Mouse (Mus musculus): ENCODE measurements at regions not wholly inside any gene's neighbourhood (a gene's known extent, or its start where the extent isn't known, plus 50 kb on each side); places are given as distances from the start of the nearest gene placed in this dataset.

DNA sequence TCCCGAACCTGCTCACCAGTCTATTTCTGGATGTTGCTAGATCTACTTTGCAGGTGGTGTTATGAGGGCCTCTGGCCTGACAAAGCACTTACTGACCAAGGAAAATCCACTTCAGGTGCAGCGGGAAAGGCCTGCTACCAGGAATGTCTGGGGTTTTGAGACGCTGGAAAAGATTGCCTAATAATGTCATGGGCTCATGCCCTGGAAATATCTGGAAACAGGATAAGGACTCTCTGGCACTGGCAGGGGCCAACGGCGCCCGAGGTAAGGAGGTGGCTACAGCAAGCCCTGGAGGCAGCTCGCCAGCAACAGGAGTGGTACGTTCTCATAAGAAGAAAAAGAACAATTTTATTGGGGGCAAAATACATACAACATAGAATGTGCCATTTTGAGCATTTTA lies 94.7 kb downstream of the Zfp36l1 start:
- no peak for DNase-seq (ENCODE audit: low read depth, low spot score)

DNA sequence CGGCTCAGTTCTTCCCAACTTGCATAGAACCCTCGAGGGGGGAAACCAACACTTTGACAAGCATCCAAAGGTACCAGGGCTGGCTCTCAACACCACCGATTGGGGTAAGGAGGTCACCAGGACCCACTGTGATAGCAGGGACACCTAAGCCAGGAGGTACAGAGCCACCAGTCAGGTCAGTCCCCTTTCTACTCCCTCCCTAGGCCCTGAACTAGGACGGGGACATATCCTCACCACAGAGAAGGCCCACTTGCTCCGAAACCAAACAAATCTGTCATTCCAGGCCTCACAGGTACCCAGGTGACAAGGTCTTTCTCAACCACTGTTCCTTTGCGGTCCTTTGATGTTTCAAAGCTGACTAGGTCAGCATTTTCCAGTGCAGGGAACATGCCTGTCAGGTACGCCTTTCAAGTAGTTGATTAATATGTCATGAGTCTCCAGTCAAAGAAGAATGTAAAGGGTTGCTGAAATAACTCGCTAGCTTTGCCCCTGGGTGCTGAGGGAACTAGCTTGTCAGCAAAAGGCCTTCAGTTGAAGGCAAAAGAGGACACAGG lies 95.4 kb downstream of the Zfp36l1 start:
- DNase-seq (ENCODE audit: low read depth, low spot score) = no peak

DNA sequence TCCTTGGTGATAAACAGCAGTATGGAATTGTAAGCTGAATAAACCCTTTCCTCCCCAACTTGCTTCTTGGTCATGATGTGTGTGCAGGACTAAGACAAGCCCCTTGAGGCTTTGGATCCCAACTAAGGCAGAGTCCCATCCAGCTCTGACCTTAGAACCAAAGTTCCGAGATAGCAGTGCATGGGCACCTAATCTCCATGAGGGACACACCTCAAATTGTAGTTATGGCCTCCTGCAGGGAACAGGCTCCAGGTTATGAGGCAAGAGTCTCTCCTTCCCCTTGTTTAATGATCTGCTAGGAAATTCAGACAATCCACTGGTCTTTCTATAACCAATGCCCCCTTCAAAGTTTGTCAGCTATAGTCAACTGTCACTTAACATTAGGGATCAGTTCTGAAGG lies 96.9 kb downstream of the Zfp36l1 start:
- no peak for DNase-seq (ENCODE audit: low read depth, low spot score)

DNA sequence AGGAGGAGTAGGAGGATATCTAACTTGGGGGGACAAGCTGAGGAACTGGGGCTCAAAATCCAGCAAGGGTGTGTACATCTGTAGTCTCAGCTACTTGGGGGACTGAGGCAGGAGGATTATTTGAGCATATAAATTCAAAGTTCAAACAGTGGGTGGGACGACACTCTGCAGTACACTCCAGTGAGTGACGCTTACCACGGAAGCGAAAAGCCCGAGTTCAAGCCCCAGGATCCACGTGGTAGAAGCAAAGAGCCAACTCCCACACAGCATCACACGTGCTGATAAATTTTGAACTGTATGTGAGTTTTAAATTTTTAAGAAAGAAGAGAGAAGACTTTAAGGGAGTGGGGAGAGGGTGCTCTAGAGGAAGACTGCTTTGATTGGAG lies 98.2 kb downstream of the Zfp36l1 start:
- no peak for DNase-seq (ENCODE audit: low read depth, low spot score)

DNA sequence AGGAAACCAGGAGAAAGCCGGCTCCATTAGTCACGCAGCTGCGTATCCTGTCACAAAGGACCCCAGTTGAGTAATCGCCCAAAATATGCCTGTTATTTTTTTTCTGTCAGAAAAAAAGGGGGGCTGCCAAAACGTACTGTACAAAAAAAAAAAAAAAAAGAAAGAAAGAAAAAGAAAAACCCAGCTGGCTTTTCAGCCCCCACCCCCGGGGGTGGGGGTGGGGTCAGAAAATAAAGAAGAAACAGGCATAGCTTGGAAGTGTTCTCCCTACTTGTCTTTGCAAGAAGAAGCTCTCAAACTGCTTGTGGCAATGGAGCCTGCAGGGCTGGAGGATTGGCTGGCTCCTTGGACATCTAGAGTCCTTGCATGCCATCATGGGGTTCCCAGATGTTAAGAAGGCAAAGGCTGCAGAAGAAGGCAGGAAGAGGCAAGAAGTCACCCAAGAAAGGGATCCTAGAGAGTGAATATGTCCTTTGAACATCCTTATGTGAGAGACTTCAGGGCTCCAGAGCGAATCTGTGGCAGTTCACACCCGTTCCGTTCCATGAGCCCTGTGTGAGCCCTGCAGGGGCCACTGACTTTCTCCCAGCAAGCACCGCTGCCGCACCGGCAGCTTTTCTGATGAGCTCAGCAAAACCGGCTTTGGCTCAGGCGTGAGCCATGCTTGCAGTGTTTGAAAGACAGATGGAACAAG lies 98.8 kb downstream of the Zfp36l1 start:
- peak; percentile 38 for DNase-seq (ENCODE audit: low read depth, low spot score)

DNA sequence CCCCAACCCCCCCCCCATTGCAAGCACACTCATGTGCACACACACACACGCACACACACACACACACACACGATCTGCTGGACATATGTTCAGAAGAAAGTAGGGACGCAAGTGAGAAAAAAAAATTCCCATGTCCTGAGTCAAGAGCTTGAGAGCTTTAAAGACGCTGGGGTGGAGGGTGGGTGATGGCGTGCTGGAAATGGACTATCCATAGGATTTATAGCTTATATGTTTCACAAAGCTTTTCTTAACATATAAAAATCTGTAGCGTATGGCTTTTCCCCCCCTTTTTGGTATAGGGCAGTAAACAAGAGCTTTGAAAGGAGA lies 99.3 kb downstream of the Zfp36l1 start:
- no peak for DNase-seq (ENCODE audit: low read depth, low spot score)

DNA sequence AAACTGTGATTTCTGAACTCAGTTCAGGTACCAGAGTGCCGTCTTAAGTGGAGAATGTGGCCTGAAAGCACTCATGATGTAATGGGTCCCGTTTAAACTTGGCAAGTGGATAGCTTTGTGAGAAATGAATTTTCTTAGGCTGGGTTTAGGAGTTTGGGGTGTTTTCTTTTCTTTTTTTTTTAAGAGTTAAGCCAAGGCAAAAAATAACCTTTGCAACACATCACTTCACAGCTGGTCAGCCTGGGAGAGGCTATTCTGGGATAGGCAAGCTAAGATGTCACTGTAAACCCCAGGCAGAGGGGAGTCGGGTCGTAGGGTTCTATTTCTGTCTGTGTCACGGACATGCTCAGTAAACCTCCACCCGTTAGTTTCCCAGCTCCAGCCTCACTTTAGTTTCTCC lies 100.9 kb downstream of the Zfp36l1 start:
- DNase-seq (ENCODE audit: low read depth, low spot score) = no peak

DNA sequence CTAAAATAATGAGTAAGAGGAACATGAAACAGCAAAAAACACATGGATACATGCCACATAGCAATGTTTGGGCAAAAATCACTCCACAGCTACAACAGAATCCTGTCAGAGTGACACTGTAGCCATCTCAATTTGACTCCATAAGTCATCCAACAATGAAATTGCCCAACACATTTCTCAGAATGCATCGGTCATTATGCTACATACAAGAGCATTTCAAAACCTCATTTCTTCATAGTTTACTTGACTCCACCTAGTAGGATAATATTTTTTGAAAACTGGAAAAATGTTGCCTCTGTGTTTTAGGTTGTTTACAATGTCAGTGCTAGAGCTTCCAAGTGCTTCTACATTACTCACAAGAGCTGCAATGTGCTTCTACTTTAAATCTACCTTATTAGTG lies 101.9 kb downstream of the Zfp36l1 start:
- DNase-seq (ENCODE audit: low read depth, low spot score) = no peak

DNA sequence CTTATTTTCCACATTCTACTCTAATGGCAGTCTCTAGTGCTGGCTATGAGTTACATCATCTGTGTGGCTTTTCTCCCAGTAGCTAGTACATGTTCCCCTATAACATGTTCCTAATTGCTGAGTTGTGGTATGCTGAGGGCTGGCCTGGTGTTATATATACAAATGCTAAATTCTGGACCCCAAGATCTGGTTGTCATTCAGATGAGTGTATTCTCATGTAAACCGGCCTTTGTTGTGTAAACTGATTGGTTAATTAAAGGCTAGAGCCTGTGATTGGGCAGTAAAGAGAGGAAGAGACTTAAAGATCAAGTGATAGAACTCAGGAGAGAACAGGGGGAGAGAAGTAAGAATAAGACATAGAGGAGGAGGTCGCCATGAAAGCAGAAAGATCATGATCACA lies 102.6 kb downstream of the Zfp36l1 start:
- no peak for DNase-seq (ENCODE audit: low read depth, low spot score)

DNA sequence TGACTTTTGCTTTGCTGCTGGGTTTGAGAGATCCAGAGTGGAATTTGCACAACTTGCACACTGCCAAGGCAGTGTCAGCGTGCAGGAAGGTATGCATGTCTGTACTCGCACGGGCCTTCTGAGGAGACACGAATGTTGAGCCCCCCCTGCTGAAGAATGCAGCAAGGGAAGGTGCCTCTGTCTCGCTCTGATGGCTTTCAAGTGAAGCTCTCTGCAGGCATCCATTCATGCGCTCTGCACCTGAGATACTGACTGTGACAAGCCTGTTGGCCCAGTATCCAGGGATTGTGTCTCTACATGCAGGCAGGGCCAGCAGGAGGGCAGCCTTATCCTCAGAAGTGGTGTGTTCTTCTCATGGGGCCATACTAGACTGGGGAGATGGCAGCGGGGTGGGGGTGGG lies 105.0 kb downstream of the Zfp36l1 start:
- DNase-seq (ENCODE audit: low read depth, low spot score) = no peak

DNA sequence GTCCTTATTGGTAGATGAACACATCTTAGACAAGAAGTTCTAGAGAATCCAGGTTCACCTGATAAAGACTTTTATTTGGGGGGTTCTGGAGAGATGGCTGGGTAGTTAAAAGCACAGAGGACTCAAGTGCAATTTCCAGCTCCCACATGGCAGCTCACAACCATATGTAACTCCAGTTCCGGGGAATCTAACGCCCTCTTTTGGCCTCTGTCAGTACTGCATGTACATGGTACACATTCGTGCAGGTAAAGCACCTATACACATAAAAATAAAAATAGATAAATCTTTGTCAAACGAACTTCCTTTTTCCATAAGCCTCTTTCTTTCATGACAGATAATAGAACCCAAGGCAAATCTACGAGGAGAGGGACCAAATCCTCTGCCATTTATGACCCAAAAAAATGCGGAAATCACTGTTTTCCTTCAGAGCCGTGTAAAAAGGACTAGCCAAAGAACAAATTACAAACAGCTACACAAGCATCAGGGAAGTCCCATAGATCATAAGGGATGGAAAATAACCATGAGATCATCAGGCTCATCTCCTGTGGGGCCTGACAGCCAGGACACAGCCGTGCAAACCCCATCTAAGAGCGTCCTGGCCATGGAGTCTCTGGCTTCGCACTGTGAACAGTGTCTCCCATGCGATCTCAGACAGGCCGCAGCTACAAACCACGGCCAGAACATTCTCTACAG lies 107.4 kb downstream of the Zfp36l1 start:
- no peak for DNase-seq (ENCODE audit: low read depth, low spot score)

DNA sequence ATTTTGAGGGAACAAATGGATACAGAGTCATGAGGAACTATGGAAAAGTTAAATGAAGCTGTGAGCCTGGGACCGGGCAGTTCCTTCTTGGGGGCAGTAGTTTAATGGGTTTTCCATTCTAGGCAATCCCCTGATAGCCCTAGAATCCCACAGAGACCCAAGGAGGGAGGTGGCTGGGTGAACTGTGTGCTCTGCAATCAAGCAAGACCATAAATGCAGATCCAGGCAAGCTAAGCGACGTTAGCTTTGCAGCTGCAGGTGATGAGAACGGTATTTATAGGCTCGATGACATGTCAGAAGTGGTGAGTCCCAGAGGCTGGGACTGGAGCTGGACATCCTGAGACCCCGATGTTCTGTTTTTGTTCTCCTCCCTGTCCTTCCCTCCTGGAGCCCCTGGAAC lies 108.2 kb downstream of the Zfp36l1 start:
- no peak for DNase-seq (ENCODE audit: low read depth, low spot score)

DNA sequence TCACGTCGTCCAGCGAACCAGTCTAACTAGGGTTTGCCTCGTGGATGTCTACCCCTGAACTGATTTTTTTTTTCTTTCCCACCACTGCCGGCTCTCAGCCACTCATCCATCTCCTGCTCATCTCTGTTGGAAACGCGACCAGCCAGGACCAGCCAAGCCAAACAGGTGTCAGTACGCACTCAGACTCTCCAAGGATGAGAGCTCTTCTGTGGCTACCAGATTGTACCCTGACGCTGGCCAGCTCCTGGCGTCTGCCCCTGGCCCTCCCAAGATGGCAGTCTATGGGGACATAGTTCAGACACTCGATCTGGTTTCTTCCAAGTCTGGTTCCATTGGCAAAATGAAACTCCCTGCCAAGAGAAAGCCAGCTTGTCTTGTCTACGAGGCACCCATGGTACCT lies 109.3 kb downstream of the Zfp36l1 start:
- no peak for DNase-seq (ENCODE audit: low read depth, low spot score)

DNA sequence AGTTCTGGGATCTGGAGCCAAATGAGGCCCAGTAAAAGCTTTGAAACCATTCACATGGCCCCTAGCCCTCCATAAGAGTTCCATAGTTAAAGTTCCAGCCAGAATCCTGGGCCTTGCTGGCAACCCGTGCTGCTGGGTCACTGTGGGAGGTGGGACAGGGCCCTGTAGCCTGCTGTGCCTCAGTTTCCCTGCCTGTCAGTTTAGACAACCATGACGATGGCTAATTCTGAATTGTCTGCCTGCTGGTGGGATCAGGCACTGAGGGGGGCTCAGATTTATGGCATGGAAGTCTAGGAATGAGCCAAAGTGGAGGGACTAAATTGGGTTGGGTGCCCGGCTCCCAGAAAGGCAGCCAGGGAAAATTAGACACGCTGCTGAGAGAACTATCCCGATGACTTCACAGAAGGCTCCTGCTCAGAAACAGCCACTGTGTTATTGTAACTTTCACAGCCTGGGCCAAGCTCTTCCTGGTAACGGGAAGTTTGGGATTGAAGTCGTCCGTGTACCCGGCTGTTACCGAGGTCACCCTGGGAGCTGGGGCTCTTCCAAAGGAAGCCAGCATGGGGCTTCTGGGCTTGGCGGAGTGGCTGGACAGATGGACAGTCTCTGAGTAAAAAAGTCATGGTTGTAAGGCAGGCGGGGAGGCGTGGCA lies 110.2 kb downstream of the Zfp36l1 start:
- DNase-seq (ENCODE audit: low read depth, low spot score) = no peak

DNA sequence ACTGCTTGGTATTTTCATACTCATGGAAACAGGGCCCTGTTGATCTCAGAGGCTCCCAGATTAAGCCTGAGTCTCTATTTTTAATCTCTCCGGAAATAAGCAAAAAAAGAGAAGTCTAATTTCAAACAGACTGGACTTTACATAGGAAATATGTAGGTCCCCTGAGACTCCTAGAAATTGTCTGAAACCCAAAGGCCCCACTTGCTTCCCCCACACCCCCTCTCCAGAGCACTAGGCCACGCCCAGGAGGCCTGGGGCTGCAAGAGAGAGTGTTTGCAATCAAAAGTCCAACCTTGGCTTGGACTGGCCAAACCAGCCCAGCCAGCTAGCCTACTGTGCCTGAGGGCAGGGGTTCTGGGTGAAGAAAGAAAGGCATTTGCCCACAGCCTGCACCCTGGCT lies 111.0 kb downstream of the Zfp36l1 start:
- DNase-seq (ENCODE audit: low read depth, low spot score) = no peak

DNA sequence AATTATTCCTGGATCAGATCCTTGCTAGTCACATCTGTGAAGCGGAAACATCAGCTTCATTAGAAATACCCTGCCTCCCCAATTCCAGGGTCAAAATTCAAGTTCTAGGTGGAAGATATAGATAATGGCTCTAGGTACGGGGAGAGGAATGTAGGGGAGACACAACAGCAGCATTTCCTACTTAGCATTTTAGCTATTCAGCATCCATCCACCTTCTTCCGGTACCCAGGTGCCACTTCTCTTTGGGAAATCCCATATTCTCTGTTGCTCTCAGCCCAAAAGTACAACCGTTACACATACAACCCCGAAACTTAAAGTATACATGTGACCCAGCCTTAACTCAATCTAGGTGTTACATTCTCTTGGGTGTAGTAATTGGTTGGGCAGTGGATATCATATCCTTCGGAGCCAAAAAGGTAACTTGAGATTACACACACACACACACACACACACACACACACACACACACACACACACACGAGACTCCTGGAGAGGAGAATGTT lies 112.9 kb downstream of the Zfp36l1 start:
- DNase-seq (ENCODE audit: low read depth, low spot score) = no peak

DNA sequence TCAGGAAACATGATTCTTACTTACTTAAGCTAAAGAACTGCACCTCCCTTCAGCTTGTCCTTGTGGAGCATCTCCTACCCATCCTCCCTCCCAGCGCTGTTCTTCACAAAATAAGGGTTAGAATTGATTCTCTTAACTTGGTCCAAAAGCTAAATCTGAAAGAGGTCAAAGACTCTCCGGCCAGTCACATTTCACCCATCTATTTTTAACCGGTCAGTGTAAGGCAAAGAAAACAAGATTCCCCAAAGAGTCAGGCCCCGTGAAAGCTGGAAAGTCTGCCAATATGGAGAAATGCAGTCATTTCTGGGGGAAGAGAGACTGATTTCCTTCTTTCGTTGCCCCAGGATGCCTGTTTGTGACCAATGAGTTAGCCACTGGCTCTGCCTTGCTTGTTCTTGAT lies 114.0 kb downstream of the Zfp36l1 start:
- DNase-seq (ENCODE audit: low read depth, low spot score) = no peak

DNA sequence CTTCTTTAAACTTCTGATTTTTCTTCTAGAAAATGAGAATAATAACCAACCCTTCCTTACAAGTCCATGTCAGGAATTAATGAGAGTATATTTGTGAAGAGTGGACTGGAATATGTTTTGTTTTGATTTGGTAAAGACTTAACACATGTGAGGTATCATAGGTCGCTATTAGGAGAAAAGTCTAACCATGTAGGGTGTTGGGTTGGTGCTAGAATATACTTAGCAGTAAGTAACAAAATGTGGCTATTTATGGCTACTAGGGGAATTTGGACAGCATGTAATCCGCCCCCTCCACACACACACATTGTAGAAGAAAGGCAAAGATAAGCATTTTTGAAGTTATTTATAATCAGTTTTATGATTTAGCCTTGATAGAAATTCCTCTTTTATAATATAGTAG lies 114.5 kb downstream of the Zfp36l1 start:
- DNase-seq (ENCODE audit: low read depth, low spot score) = no peak

DNA sequence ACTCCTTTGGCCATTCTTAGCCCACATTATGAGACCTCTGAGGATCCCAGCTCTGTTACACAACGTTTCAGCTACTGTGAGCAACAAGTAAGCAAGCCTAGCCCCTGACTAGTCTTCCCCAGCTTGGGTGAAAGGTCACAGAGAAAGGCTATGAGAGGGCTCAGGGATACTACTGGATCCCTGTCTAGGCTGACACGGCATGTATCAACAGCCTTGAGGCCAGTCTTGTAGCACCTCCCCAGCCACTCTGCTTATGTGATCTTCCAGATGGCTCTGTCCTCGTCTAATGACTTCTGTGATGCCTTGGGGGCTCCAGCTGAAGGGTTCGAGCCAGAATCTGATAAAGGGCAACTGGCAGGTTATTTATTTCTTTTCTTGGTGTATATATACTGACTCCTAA lies 115.6 kb downstream of the Zfp36l1 start:
- DNase-seq (ENCODE audit: low read depth, low spot score) = no peak

DNA sequence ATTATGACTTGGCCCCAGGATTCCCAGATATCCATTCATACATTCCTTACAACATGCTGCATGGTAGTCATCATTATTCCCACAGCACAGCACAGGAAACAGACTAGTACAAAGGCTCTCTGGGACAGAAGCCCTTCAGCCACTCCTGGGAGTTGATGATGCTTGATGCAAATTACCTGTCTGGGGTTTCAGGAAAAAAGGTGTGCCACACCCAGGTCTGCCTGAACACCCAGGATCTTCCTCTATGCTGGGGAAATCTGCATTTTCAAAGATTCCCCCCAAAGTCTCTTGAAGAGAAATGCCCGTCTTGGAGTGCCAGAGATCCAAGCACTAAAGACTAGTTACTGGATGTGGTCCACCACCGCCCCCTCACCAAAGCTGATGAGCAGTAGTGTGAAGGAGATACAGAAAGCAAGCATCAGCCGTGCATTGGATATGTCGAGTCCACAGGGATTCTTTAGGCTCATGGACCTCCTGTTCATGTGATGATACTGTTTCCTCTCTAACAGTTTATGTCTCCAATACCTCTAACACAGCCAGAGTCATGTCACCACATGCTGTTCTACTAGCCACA lies 117.2 kb downstream of the Zfp36l1 start:
- DNase-seq (ENCODE audit: low read depth, low spot score) = no peak

DNA sequence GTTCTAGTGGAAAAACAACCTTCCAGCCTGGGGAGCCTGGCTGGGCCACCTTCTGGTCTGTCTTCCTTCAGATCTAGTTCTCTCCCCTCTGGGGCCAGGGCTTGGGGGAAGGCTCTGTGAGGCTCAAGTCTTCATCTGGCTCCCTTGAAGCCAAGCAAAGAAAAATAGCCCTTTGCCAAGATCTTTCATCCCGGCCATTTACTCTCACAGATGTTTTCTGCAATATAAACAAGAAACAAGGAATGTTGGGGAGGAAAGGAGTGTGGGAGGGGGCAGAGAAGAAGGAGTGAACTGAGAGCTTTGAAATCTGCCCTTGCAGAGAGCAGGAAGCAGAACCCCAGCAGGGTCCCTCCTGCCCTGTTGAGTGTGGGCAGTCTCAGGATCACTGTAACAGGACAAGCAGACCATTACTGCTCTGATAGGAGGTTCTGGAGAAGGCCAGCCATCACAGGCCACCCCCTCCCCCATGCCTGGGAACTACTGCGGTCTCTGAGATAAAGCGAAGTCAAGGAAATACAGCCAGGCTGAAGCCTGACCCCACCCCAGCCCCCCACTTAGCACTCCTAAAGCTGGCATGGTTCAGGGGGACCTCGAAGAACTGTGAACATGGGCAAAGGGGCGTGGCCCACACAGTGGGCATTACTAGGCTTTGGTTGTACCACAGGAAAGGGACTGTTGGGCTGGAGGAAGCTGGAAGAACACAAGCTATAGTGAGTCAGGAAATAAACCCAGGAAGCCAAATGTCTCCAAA lies 118.8 kb downstream of the Zfp36l1 start:
- DNase-seq (ENCODE audit: low read depth, low spot score) = no peak

DNA sequence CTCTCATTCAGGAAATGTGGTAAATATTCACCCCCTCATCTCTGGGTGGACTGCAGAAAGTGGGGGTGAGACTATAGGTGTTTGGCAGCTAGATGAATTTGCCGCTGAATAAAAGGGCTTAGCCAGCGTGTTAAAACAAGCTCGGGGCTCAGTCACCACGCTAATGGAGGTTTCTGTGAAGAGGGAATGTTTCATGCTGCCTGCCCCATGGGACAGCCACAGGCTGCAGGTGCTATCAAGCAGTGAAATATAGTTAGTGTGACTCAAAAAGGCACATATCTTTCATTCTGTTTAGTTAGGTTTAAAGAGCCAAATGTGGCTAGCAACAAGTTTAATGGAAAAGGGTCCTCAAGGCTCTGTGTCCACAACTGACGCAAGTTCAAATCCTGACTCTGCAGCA lies 121.5 kb downstream of the Zfp36l1 start:
- DNase-seq (ENCODE audit: low read depth, low spot score) = no peak

All from telencephalon, adult 2 months (tissue).